Mouse (Mus musculus) bone marrow, adult 2 months (tissue): ENCODE data around the gene Psme3. TPM values are rescaled to one million over a fixed set of nuclear protein-coding genes. Genes with fewer than 3 reads are reported as not detected.
A peak's percentile ranks its signal among the peaks of the same experiment; 100 is the strongest.

Experiments used
- H3K27ac ChIP-seq: fragments of 200-500 bp; 2 replicates; pipeline ENCODE4 v1.5.1; 2012; ENCODE audit warnings: low read depth, mild to moderate bottlenecking, control low read depth, inconsistent platforms, low read length; ENCODE audit not compliant: control insufficient read depth, poor library complexity, insufficient read depth
- H3K4me1 ChIP-seq: fragments of 200-500 bp; 2 replicates; pipeline ENCODE4 v1.6.1; 2011; ENCODE audit warnings: low read length; ENCODE audit not compliant: control insufficient read depth, insufficient read depth
- H3K4me3 ChIP-seq: fragments of 200-500 bp; replicated peaks from 2 replicates; pipeline ENCODE3; 2011; ENCODE audit warnings: mild to moderate bottlenecking, low read depth, low read length, control low read depth; ENCODE audit not compliant: control insufficient read depth
- CTCF ChIP-seq: fragments of 200-500 bp; IDR thresholded peaks from 2 replicates; pipeline ENCODE4 v1.5.1; 2011; ENCODE audit warnings: low read length, control low read depth; ENCODE audit not compliant: control insufficient read depth, insufficient read depth
- POLR2A ChIP-seq: fragments of 200-500 bp; IDR thresholded peaks from 2 replicates; pipeline ENCODE4 v1.6.1; 2011; ENCODE audit warnings: low read depth, mild to moderate bottlenecking, control low read depth, low read length, borderline replicate concordance; ENCODE audit not compliant: control insufficient read depth
- WGBS: fragments of 180-500 bp; shearing (Covaris S2); methylation state at CpG from one replicate; pipeline ENCODE4 v1.1.7; 2018; 5-methylcytosine and 5-hydroxymethylcytosine counted together
- polyA plus RNA-seq: library from polyadenylated mRNA; stranded (reverse); fragments of >200 nt; gene quantifications from 2 replicates; pipeline ENCODE4 v1.2.4, GENCODE M21; 2011; ENCODE audit warnings: low replicate concordance; ENCODE audit not compliant: missing spikeins, insufficient read depth, insufficient read length

The Psme3 gene
- polyA plus RNA-seq, 1 experiment, result 114 TPM

DNA sequence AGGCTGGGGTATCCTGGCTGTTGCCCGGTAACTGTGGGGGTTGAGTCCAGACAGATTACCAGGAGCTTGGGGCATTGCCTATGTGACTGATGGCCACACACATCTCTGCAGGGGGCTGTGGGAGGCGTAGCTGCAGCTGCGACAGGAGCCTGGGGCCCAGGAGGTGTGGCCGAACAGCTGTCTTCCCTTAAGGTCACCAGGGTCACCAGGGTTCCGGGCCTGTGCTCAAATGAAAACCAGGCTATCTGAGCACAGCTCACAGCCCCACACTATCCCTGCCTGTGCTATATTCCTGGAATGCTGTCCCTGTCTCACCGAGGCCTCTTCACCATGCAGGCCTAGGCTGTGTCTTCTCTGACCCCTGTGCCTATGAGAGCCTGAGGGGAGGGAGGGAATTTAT, 18.5 kb downstream of the Psme3 start:
- Histone ChIP-seq H3K4me1 (no peaks in the 10 kb centered on the region), H3K4me3 (no peak overlapping the region), H3K27ac (no peak overlapping the region; the same call in 1 of the 2 replicates)
- TF ChIP-seq CTCF (no peak), POLR2A (no peak)
- 64% methylated on average over 6 of the region's 6 CpGs for WGBS

DNA sequence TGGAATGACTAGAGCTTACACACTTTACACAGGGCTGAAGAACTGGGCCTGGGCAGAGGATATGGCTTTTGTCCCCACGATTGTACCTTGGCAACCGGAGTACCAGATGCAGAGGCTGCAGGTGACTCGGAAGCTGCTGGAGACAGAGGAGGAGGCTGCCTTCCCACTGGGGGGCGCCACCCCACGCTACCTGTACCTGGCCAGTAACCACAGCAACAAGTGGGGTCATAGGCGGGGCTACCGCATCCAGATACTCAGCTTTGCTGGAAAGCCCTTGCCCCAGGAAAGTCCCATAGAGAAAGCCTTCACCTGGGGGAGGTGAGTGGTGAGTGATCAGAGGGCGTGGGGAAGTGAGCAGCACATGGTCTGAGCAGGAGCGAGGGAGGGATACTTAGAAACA, 19.7 kb downstream of the Psme3 start:
- Histone ChIP-seq H3K27ac (no peak overlapping the region), H3K4me3 (no peak overlapping the region), H3K4me1 (no peaks in the 10 kb centered on the region)
- TF ChIP-seq POLR2A (no peak), CTCF (0 out of 2 replicates have a peak, but pooled peaks have one; percentile 8)
- 77% methylated on average over 9 of the region's 9 CpGs for WGBS

- no peak overlapping the region for H3K4me3 ChIP-seq
- H3K4me1 ChIP-seq, result no peaks in the 10 kb centered on the region
- TF ChIP-seq CTCF, result no peak
- TF ChIP-seq POLR2A, result no peak
- 3% methylated on average over 9 of the region's 9 CpGs for WGBS
- no peak overlapping the region for H3K27ac ChIP-seq
Measured at GRCm38 (mm10) chr11:101338123-101338760, 22.2 kb downstream of the Psme3 start.

DNA sequence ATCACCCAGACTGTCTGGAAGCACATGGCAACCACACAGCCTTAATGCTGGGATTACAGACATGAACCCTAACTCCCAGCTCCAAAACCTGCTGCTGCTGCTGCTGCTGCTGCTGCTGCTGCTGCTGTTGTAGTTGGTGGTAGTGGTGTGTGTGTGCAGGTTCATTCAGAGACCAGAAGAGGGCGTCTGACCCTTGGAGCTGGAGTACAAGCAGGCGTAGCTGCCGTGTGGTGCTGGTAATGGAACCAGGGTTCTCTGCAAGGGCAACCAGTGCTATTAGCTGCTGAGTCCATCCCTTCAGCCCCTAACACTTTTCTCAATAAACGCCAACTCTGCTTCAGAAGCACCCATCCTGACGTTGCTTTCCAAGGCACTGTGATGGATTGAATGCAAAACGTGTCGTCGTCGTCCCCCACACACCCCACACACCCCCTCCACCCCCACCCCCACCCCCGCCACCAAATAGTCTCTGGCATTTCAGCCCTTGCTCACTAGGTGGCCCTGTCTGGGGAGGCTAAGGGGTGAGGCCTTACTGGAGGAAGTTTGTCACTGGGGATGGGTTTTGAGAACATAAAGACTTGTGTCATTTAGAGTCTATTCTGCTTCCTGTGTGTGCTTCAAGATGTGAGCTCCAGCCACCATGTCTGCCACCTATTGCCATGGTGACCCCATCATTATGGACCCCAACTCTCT, 31.2 kb downstream of the Psme3 start:
- WGBS, result 78% methylated on average over 10 of the region's 10 CpGs
- no peak for TF ChIP-seq CTCF
- no peak for TF ChIP-seq POLR2A
- H3K27ac ChIP-seq, result no peak overlapping the region
- no peak overlapping the region for H3K4me3 ChIP-seq
- no peaks in the 10 kb centered on the region for H3K4me1 ChIP-seq

- Histone ChIP-seq H3K4me3 (no peak overlapping the region), H3K27ac (no peak overlapping the region), H3K4me1 (no peaks in the 10 kb centered on the region)
- TF ChIP-seq CTCF (no peak), POLR2A (no peak)
- WGBS, result 74% methylated on average over 7 of the region's 7 CpGs
Measured at GRCm38 (mm10) chr11:101348774-101349173, 32.8 kb downstream of the Psme3 start.

DNA sequence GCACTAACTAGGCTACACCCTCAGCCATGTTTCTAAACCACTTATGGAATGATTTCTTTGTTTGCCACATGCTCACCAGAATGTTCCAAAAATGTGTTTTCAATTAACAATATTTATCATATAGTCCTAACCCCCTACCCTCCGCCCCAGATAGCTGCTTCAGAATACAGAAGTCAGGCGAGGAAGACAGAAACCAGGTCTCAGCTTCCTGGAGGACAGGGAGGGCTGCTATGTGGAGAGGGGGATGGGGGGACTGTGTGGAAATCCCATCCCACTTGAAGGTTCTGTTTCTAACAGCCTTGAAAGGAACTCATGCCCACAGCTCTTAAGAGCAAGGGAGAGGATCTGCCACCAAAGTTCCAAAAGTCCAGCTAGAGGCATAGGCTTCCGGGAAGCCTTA, 33.2 kb downstream of the Psme3 start:
- TF ChIP-seq CTCF, result no peak
- TF ChIP-seq POLR2A, result no peak
- 67% methylated on average over 3 of the region's 3 CpGs for WGBS
- H3K4me1 ChIP-seq, result no peaks in the 10 kb centered on the region

GRCm38 (mm10) chr11:101351100-101351720, 35.2 kb downstream of the Psme3 start:
- Histone ChIP-seq H3K27ac (no peak overlapping the region), H3K4me3 (no peak overlapping the region), H3K4me1 (no peaks in the 10 kb centered on the region)
- 74% methylated on average over 11 of the region's 11 CpGs for WGBS
- TF ChIP-seq CTCF, result no peak
- no peak for TF ChIP-seq POLR2A

More for the DNA sequence above, 33.2 kb downstream of the Psme3 start:
- Histone ChIP-seq H3K27ac (no peak overlapping the region), H3K4me3 (no peak overlapping the region)

DNA sequence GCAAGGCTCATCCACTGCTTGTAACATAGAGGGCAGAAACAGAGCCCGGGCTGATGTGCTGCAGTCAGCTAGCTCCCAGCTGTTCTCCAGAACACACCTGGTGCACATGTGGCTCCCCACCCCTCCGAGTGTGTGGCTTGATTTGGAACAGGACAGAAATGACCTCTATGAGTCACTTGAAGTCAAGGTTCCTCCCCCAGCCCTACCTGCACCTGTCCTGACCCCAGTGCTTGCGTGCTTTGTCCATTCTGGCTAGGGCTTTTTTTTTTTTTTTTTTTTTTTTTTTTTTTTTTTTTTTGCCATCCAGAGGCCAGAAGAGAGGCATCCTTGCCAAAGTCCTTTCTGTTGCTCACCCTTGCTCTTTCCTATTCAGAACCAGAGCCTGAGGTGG, 35.7 kb downstream of the Psme3 start:
- no peak for TF ChIP-seq CTCF
- no peak for TF ChIP-seq POLR2A
- WGBS, result 70% methylated on average over 3 of the region's 3 CpGs
- no peak overlapping the region for H3K4me3 ChIP-seq
- H3K27ac ChIP-seq, result no peak overlapping the region
- H3K4me1 ChIP-seq, result no peaks in the 10 kb centered on the region
